Mouse (Mus musculus) neural tube, embryonic 14.5 days (tissue): ENCODE results near the gene Nrg4. TPM values are rescaled to one million over a fixed set of nuclear protein-coding genes. Genes with fewer than 3 reads are reported as not detected.

Experiments used
- ATAC-seq: fragments of 200-750 bp; cut with Nextera tagmentation; 2 replicates; pipeline ENCODE4 v1.8.0; 2017; ENCODE audit warnings: low read depth, mild to moderate bottlenecking, moderate TSS enrichment, moderate library complexity
- H3K27ac ChIP-seq: fragments of 300-500 bp; sonication (generic); 2 replicates; pipeline ENCODE4 v1.5.1; 2014; ENCODE audit warnings: low read depth, mild to moderate bottlenecking, control low read depth, low read length, moderate library complexity, mixed read lengths
- H3K27me3 ChIP-seq: fragments of 300-500 bp; sonication (generic); 2 replicates; pipeline ENCODE4 v1.6.1; 2014; ENCODE audit warnings: low read length; ENCODE audit not compliant: control insufficient read depth, insufficient read depth
- H3K36me3 ChIP-seq: fragments of 300-500 bp; sonication (generic); 2 replicates; pipeline ENCODE4 v1.6.1; 2014; ENCODE audit warnings: low read length, mixed read lengths; ENCODE audit not compliant: control insufficient read depth, insufficient read depth
- H3K4me1 ChIP-seq: fragments of 300-500 bp; sonication (generic); 2 replicates; pipeline ENCODE4 v1.6.1; 2014; ENCODE audit warnings: low read length; ENCODE audit not compliant: control insufficient read depth, insufficient read depth
- H3K4me2 ChIP-seq: fragments of 300-500 bp; sonication (generic); 2 replicates; pipeline ENCODE4 v1.6.1; 2014; ENCODE audit warnings: mild to moderate bottlenecking, low read depth, low read length, control low read depth
- H3K4me3 ChIP-seq: fragments of 300-500 bp; sonication (generic); 2 replicates; pipeline ENCODE4 v1.5.1; 2014; ENCODE audit warnings: low read depth, low read length, control low read depth, mixed read lengths
- H3K9ac ChIP-seq: fragments of 300-500 bp; sonication (generic); replicated peaks from 2 replicates; pipeline ENCODE4 v1.6.1; 2014; ENCODE audit warnings: low read depth, mild to moderate bottlenecking, control low read depth, low read length, mixed read lengths
- H3K9me3 ChIP-seq: fragments of 300-500 bp; sonication (generic); 2 replicates; pipeline ENCODE4 v1.6.1; 2016; ENCODE audit warnings: low read length; ENCODE audit not compliant: control insufficient read depth
- WGBS: fragments of 180-500 bp; shearing (Covaris S2); extraction: QIAGEN DNeasy Blood & Tissue Kit; methylation state at CpG from one replicate; pipeline ENCODE4 v1.1.7; 2014; 5-methylcytosine and 5-hydroxymethylcytosine counted together
- polyA plus RNA-seq: library from polyadenylated mRNA; unstranded; fragments of >200 nt; fragmentation: Nextera tagmentation; extraction: Ambion mirVana; gene quantifications from 2 replicates; pipeline ENCODE4 v1.2.1, GENCODE M21; 2014

Nrg4 gene
- polyA plus RNA-seq = 1.5 and 2.8 TPM in 2 replicates

- Histone ChIP-seq H3K4me3 (peak within 1 kb of the TSS; percentile 76), H3K9ac (peak within 1 kb of the TSS; percentile 78), H3K27me3 (no peaks in the 10 kb centered on the region), H3K4me2 (peak within 1 kb of the TSS; percentile 62), H3K9me3 (no peaks in the 10 kb centered on the region), H3K27ac (peak within 1 kb of the TSS; percentile 52; the same call in 1 of the 2 replicates), H3K4me1 (no peaks in the 10 kb centered on the region), H3K36me3 (no peaks in the 10 kb centered on the region)
- peak; percentile 93 for ATAC-seq
- WGBS = under 1% methylated on average over 52 of the region's 82 CpGs
Observed at GRCm38 (mm10) chr9:55326515-55327233, at the start of gene Nrg4, which contains the start of gene Tmem266. Gene Nrg4 (minus strand): TSS chr9:55326844. Gene Tmem266 (plus strand): TSS chr9:55326913.

DNA sequence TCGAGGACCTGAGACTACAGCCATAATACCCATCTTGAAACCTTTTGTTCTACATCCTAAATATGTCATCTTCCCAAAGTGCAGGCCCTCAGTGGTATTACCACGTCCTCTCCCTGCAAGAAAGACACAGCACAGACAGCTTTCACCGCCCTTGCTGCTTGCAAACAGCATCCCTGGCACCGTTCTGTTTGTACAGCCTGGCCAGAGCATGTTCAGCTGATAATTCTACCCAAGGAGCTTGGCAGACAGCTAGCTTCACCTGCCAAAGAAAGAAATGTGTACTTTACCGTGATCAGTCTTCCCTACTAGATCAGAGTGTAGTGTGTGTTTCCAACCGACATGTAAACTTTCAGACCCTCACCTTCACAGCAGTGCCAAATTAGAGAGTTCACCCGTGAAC is 45.3 kb upstream of the Nrg4 start:
- no peaks in the 10 kb centered on the region for H3K36me3 ChIP-seq
- no peaks in the 10 kb centered on the region for H3K9me3 ChIP-seq
- no peak overlapping the region for H3K27ac ChIP-seq
- H3K4me2 ChIP-seq = no peak overlapping the region
- no peaks in the 10 kb centered on the region for H3K27me3 ChIP-seq
- WGBS = 84% methylated on average over 7 of the region's 7 CpGs
- ATAC-seq = no peak
- no peaks in the 10 kb centered on the region for H3K4me1 ChIP-seq
- no peak overlapping the region for H3K9ac ChIP-seq
- H3K4me3 ChIP-seq = no peak overlapping the region

GRCm38 (mm10) chr9:55368011-55368410 is 41.4 kb upstream of the Nrg4 start:
- no peak overlapping the region for H3K9ac ChIP-seq
- H3K4me3 ChIP-seq = no peak overlapping the region
- ATAC-seq = no peak
- 48% methylated on average over 3 of the region's 3 CpGs for WGBS
- H3K4me2 ChIP-seq = no peak overlapping the region
- H3K4me1 ChIP-seq = no peaks in the 10 kb centered on the region
- H3K9me3 ChIP-seq = no peaks in the 10 kb centered on the region
- no peaks in the 10 kb centered on the region for H3K27me3 ChIP-seq
- no peaks in the 10 kb centered on the region for H3K36me3 ChIP-seq
- no peak overlapping the region for H3K27ac ChIP-seq

DNA sequence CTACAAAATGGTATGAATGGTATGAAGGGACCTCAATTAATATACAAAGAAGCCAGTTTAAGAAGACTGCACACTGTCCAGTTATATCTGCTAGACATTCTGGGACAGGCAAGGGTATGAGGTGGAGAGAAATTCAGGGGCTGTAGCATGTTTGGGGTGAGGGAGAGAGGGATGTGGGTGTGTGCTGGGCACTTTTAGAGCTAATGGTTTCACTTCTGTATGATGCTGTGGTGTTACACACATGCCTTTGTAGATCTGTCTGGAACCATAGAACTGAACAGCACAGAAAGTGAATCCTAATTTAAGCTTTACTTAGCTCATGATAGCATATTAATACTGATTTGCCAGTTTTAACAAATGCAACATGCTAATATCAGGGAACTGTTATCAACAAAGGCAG is 37.1 kb upstream of the Nrg4 start:
- no peak for ATAC-seq
- no peaks in the 10 kb centered on the region for H3K27me3 ChIP-seq
- no peak overlapping the region for H3K27ac ChIP-seq
- no peaks in the 10 kb centered on the region for H3K4me1 ChIP-seq
- H3K9me3 ChIP-seq = no peaks in the 10 kb centered on the region
- H3K9ac ChIP-seq = no peak overlapping the region
- H3K4me2 ChIP-seq = no peak overlapping the region
- H3K36me3 ChIP-seq = no peaks in the 10 kb centered on the region
- H3K4me3 ChIP-seq = no peak overlapping the region

- Histone ChIP-seq H3K27ac (no peak overlapping the region), H3K9ac (no peak overlapping the region), H3K27me3 (no peaks in the 10 kb centered on the region), H3K4me2 (no peak overlapping the region), H3K36me3 (no peaks in the 10 kb centered on the region), H3K4me1 (no peaks in the 10 kb centered on the region), H3K9me3 (no peaks in the 10 kb centered on the region), H3K4me3 (no peak overlapping the region)
- WGBS = 80% methylated on average over 5 of the region's 5 CpGs
- ATAC-seq = no peak
Observed at GRCm38 (mm10) chr9:55361969-55362368, 35.3 kb upstream of the Nrg4 start.

GRCm38 (mm10) chr9:55360861-55361260 is 34.2 kb upstream of the Nrg4 start:
- no peak for ATAC-seq
- no peak overlapping the region for H3K27ac ChIP-seq
- no peaks in the 10 kb centered on the region for H3K4me1 ChIP-seq
- no peaks in the 10 kb centered on the region for H3K36me3 ChIP-seq
- no peak overlapping the region for H3K4me2 ChIP-seq
- H3K4me3 ChIP-seq = no peak overlapping the region
- H3K9ac ChIP-seq = no peak overlapping the region
- 63% methylated on average over 7 of the region's 7 CpGs for WGBS
- H3K9me3 ChIP-seq = no peaks in the 10 kb centered on the region
- H3K27me3 ChIP-seq = no peaks in the 10 kb centered on the region

DNA sequence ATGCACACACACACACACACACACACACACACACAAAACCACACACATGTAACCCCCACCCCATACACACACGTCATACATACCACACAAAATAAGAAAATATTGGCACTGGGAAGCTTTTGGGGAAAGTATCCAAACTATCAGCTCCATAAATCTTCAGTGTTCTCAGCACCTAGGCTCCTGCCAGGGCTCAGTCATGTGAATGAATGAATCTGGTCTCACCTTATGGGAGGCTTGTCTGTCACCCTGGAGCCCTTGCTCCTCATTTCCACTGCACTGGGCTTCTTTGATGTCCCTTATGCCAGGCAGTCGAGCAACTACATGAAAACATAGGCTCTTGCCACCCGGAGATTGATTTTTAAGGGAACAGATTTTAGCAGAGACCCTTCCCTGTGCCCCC is 33.7 kb upstream of the Nrg4 start:
- no peak for ATAC-seq
- Histone ChIP-seq H3K4me1 (no peaks in the 10 kb centered on the region), H3K27me3 (no peaks in the 10 kb centered on the region), H3K27ac (no peak overlapping the region), H3K9me3 (no peaks in the 10 kb centered on the region), H3K4me3 (no peak overlapping the region), H3K36me3 (no peaks in the 10 kb centered on the region), H3K4me2 (no peak overlapping the region), H3K9ac (no peak overlapping the region)
- WGBS = 86% methylated on average over 3 of the region's 3 CpGs

GRCm38 (mm10) chr9:55357164-55357563 is 30.5 kb upstream of the Nrg4 start:
- H3K27me3 ChIP-seq = no peaks in the 10 kb centered on the region
- no peak overlapping the region for H3K27ac ChIP-seq
- H3K9ac ChIP-seq = no peak overlapping the region
- H3K4me1 ChIP-seq = no peaks in the 10 kb centered on the region
- H3K36me3 ChIP-seq = no peaks in the 10 kb centered on the region
- H3K9me3 ChIP-seq = no peaks in the 10 kb centered on the region
- no peak for ATAC-seq
- no peak overlapping the region for H3K4me3 ChIP-seq
- WGBS = 89% methylated on average over 1 of the region's 1 CpGs
- H3K4me2 ChIP-seq = no peak overlapping the region

GRCm38 (mm10) chr9:55355270-55355834 is 28.7 kb upstream of the Nrg4 start:
- Histone ChIP-seq H3K4me3 (no peak overlapping the region), H3K4me2 (no peak overlapping the region), H3K27me3 (no peaks in the 10 kb centered on the region), H3K36me3 (no peaks in the 10 kb centered on the region), H3K9ac (no peak overlapping the region), H3K27ac (no peak overlapping the region), H3K4me1 (no peaks in the 10 kb centered on the region), H3K9me3 (no peaks in the 10 kb centered on the region)
- ATAC-seq = peak; percentile 56; the same call in 1 of the 2 replicates
- WGBS = 20% methylated on average over 8 of the region's 8 CpGs
